In genomic region chrX:99271908-99272307, GRCm38 (mm10) we compare ENCODE assay signal across 21 mouse cellular contexts.
"Had no signal": no experiment of that assay in that cellular context is flagged by ENCODE, and none has a peak within 500 bp of the region (broad histone marks: within the 10 kb centered on the region; RNA-seq: fewer than 3 reads in every experiment).

No protein-coding gene starts in this region.

- H3K27ac ChIP-seq: layer of hippocampus, adult 2 months; limb, embryonic 10.5 days; limb, embryonic 13.5 days; liver, embryonic 12.5 days; liver, embryonic 15.5 days; macrophage; midbrain, embryonic 12.5 days; midbrain, embryonic 15.5 days; neural tube, embryonic 13.5 days; stomach, embryonic 15.5 days had no signal

- H3K9ac ChIP-seq: limb, embryonic 13.5 days; liver, embryonic 12.5 days; liver, embryonic 15.5 days; midbrain, embryonic 12.5 days; midbrain, embryonic 15.5 days; neural tube, embryonic 13.5 days; stomach, embryonic 15.5 days had no signal

- H3K27me3 ChIP-seq: liver, embryonic 15.5 days; midbrain, embryonic 15.5 days; stomach, embryonic 15.5 days had no signal

- H3K4me1 ChIP-seq: limb, embryonic 10.5 days; limb, embryonic 13.5 days; liver, embryonic 12.5 days; liver, embryonic 15.5 days; midbrain, embryonic 12.5 days; midbrain, embryonic 15.5 days; neural tube, embryonic 13.5 days; stomach, embryonic 15.5 days had no signal

- H3K9me3 ChIP-seq: limb, embryonic 10.5 days; limb, embryonic 13.5 days; liver, embryonic 12.5 days; liver, embryonic 15.5 days; midbrain, embryonic 12.5 days; midbrain, embryonic 15.5 days; neural tube, embryonic 13.5 days; stomach, embryonic 15.5 days had no signal

- ATAC-seq: liver, embryonic 12.5 days; lung, postnatal 0 days; midbrain, embryonic 15.5 days had no signal

- DNase-seq: kidney, adult 18-20 months; kidney, postnatal 14 days; layer of hippocampus, adult 9-11 months; liver; lung, adult 2 months; retina, postnatal 1 day; right cerebral cortex, postnatal 25 days; spleen, adult 18-20 months; thymus, postnatal 25 days had no signal

- H3K4me2 ChIP-seq: limb, embryonic 13.5 days; liver, embryonic 12.5 days; liver, embryonic 15.5 days; midbrain, embryonic 12.5 days; midbrain, embryonic 15.5 days; neural tube, embryonic 13.5 days; stomach, embryonic 15.5 days had no signal

- H3K4me3 ChIP-seq: layer of hippocampus, adult 2 months; limb, embryonic 10.5 days; limb, embryonic 13.5 days; liver, embryonic 12.5 days; liver, embryonic 15.5 days; midbrain, embryonic 12.5 days; midbrain, embryonic 15.5 days; myocyte; neural tube, embryonic 13.5 days; stomach, embryonic 15.5 days had no signal

- H3K36me3 ChIP-seq: limb, embryonic 10.5 days; limb, embryonic 13.5 days; liver, embryonic 12.5 days; liver, embryonic 15.5 days; midbrain, embryonic 12.5 days; midbrain, embryonic 15.5 days; neural tube, embryonic 13.5 days; stomach, embryonic 15.5 days had no signal
